Mouse (Mus musculus): ENCODE data around the gene Slc23a3.

Gene Slc23a3

DNA sequence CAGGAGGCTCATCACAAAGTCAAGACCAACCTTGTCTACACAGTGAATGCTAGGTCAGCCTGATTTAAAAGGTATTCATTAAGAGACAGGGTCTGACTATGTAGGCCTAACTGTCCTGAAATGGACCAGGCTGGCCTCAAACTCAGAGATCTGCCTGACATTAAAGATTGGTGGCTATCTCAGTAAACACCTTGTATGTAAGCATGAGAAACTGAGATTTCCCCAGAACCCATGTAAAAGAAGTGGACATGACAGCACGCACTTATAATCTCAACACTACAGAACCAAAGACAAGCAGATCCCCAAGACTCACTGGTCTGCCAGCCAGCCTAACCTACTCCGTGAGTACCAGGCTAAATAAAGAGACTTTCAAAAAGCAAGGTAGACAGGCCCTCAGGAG lies 4.8 kb upstream of the Slc23a3 start:
- DNase-seq (ENCODE audit: low spot score): no peak

DNA sequence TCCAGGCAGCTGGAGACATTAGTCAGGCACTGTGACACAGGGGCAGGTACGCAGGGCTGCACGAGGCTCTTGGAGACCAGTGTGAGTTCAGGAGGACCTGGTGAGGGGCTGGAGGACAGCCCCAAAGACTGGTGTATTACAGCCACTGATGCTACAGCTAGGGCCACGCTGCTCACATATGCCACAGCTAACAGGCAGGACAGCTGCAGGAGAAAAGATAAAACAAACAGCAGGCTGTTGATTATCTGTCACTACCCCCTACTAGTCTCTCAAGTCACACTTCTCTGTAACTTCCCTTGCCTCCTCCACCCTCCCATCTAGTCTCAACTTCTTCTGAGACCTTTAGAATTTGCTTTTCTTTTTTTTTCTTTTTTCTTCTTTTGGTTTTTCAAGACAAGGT lies 3.0 kb upstream of the Slc23a3 start:
- DNase-seq (ENCODE audit: low spot score): no peak

DNA sequence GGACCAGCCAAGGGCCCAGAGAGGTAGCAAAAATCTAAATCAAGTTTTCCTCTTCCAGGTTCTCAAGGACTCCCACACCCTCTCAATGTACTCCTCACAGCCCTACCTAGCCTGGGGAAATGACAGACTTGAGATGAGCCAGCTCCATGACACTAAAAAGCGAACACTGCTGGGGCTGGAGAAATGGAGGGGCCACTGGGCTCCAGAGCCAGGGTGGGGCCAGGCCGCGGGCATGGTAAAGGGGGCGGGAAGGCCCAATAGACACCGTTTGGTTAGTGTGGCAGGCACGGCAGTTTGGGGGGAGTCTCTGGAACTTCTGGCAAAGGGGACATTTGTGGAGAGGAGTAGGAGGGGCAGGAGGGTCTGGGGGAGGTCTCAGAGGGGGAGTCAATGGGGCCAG lies 2.6 kb upstream of the Slc23a3 start:
- DNase-seq (ENCODE audit: low spot score): no peak

DNA sequence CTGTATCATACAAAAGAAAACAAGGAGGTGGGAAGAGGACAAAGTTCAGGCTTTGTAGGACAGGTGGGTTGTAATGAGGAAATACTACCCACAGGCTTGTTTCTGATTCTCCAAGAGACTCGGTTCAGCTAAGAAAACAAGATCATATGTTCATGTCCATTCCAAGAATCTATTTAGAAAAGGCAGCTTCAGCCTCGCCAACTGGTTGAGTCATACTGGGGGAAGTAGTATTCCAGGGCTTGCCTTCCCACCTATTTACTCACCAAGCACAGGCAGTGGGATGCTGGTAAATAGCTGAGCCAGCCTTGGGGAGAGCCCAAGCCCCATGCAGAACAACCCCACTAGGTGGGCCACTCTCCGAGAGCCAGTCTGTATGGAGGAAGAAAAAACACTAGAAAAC lies 5.0 kb downstream of the Slc23a3 start:
- no peak for DNase-seq (ENCODE audit: low spot score)

DNA sequence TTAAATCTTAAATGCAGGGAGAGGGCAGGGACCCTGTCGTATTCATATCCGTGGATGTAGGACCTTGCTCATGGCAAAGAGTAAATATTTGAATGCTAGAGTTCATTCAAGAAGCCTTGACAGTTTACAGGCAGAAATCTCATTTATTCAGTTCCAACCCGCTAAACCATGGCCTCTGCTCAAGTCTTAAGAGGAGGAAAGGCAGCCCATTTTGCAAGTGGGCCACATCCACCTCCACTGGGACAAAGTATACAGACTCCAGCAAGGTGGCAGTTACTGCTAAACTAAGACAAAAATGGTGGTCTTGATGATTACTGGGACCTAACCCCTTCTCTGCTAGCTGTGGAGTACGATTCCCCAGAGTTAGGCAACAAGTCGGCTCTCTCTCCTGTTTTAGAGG lies 8.3 kb downstream of the Slc23a3 start:
- DNase-seq (ENCODE audit: low spot score): no peak

DNA sequence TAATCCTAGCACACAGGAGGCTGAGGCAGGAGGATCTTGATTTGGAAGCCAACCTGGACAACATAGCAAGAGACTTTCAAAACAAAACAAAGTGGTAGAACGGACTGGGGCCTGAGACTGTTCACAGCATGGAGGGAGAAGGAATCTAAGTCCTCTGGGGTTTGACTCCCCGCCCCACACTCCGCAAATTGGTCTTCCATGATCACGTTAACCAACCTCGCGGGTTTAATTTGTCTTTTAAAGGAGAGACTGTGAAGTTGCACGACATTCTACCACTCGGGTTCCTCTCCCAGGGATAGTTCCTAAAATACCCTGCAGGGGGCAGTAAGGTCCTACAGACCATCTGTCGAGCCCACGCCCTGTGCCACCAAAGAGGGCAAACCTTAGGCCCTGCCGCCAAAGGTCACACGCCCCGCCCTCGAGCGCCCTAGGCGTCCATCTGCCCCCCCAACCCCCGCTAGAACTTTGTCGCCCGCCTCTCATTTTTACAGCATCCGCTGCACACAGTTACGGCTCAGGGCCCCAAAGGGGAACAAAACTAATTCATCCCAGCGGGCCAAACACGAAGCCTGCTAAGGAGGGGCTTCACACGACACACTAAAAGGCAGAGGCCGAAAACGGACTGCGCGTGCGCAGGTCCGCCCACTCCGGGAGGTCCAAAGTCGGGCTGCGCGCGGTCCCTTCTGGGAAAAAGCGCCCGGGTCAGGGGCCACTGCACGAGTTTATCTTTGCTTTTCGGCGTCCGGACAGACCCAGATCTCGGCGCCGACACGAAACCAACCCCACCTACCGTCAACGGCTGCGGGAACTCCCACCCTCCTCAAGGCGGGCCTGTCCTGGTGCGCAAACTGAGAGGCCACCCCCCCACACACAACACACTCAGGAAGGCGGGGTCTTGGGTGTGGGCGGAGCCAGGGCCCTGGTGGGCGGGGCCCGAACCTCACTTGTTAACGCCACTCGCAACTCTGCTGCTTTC lies 9.1 kb downstream of the Slc23a3 start, which contains the start of gene Nhej1:
Gene Nhej1, minus strand, starts transcription at position 855 of the 976 bp plus-strand sequence.
- peak; percentile 95 for DNase-seq (ENCODE audit: low spot score)

DNA sequence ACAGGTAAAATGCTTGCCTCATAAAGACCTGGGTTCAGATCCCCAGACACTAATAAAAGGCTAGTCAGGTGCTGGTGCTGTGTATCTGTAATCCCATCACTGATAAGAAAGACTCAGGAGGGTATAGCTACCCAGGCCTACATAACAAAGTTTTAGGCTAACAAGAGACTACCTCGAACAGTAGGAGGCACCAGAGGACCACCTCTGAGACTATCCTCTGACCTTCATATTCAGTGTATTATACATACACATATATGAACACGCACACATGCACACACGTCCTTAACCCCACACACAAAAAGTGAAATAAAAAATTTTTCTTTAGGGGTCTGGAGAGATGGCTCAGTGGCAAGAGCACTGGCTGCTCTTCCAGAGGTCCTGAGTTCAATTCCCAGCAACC lies 11.5 kb downstream of the Slc23a3 start:
- DNase-seq (ENCODE audit: low spot score): no peak
